Mouse (Mus musculus) intestine, embryonic 15.5 days (tissue): Measurements from ENCODE around the gene Nprl2. TPM values are rescaled to one million over a fixed set of nuclear protein-coding genes. Genes with fewer than 3 reads are reported as not detected.

Experiments
- ATAC-seq: fragments of 200-750 bp; cut with Nextera tagmentation; 2 replicates; pipeline ENCODE4 v1.8.0; 2017; ENCODE audit warnings: moderate TSS enrichment, moderate library complexity
- H3K27ac ChIP-seq: fragments of 300-500 bp; sonication (generic); 2 replicates; pipeline ENCODE4 v1.5.1; 2015; ENCODE audit warnings: mild to moderate bottlenecking, inconsistent platforms
- H3K27me3 ChIP-seq: fragments of 300-500 bp; sonication (generic); replicated peaks from 2 replicates; pipeline ENCODE4 v1.6.1; 2015; ENCODE audit warnings: inconsistent platforms
- H3K36me3 ChIP-seq: fragments of 300-500 bp; sonication (generic); 2 replicates; pipeline ENCODE4 v1.6.1; 2015; ENCODE audit warnings: inconsistent platforms
- H3K4me1 ChIP-seq: fragments of 300-500 bp; sonication (generic); replicated peaks from 2 replicates; pipeline ENCODE4 v1.6.1; 2015; ENCODE audit warnings: inconsistent platforms
- H3K4me2 ChIP-seq: fragments of 300-500 bp; sonication (generic); replicated peaks from 2 replicates; pipeline ENCODE4 v1.6.1; 2015; ENCODE audit warnings: mild to moderate bottlenecking, inconsistent platforms
- H3K4me3 ChIP-seq: fragments of 300-500 bp; sonication (generic); replicated peaks from 2 replicates; pipeline ENCODE4 v1.5.1; 2015; ENCODE audit warnings: inconsistent platforms
- H3K9ac ChIP-seq: fragments of 300-500 bp; sonication (generic); 2 replicates; pipeline ENCODE4 v1.6.1; 2015; ENCODE audit warnings: inconsistent platforms
- H3K9me3 ChIP-seq: fragments of 300-500 bp; sonication (generic); 2 replicates; pipeline ENCODE4 v1.6.1; 2016; ENCODE audit warnings: inconsistent platforms
- WGBS: fragments of 180-500 bp; shearing (Covaris S2); methylation state at CpG from one replicate; pipeline ENCODE4 v1.1.7; 2015; 5-methylcytosine and 5-hydroxymethylcytosine counted together
- polyA plus RNA-seq: library from polyadenylated mRNA; unstranded; fragments of >200 nt; fragmentation: Nextera tagmentation; extraction: Ambion mirVana; gene quantifications from 2 replicates; pipeline ENCODE4 v1.2.1, GENCODE M21; 2015

The Nprl2 gene
- polyA plus RNA-seq, 1 experiment from 2014 or later, result 33.9 TPM

DNA sequence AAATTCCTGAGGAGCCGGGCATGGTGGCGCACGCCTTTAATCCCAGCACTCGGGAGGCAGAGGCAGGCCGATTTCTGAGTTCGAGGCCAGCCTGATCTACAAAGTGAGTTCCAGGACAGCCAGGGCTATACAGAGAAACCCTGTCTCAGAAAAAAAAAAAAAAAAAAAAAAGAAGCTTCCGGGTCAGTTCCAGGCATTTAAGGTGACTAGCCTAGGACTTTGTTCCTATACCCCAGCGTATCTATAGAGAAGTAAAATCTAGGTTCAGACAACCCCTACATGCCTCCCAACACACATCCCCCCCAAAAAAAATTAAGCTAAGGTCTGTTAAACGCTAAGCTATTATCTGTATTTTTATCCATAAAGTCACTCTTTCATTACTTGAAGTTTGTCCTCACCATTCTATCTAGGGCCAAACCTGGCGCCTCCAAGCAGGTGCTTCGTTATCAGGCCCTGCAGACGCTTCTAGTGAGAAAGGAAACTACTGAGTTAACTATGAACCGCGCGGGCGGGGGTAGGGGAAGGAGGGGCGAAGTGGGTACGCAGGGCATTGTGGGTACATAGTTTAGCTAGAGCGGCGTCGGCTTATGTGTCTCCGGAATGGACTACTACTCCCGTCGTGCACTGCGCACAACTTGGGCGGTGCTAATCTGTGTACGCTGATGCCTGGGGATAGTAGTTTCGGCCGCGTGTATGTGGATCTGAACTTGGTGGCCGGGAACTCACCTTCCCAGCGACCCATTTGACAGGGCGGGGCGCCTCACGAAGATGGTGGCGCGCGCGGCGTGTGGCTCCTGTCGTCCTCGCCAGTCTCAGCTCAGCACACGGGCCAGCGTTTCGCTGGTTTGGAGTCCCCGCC lies 45.2 kb downstream of the Nprl2 start, which contains the start of gene Ifrd2:
Ifrd2 (plus strand) TSS at position 669 of the 859 bp plus-strand sequence.
- H3K4me3 ChIP-seq, result peak within 1 kb of the TSS; percentile 74
- H3K27ac ChIP-seq, result peak within 1 kb of the TSS; percentile 79
- WGBS, result 12% methylated on average over 46 of the region's 46 CpGs
- ATAC-seq, result peak; percentile 97
- H3K27me3 ChIP-seq, result no peaks in the 10 kb centered on the region
- no peaks in the 10 kb centered on the region for H3K9me3 ChIP-seq
- peaks cover 31% of the 10 kb centered on the region for H3K4me1 ChIP-seq
- H3K9ac ChIP-seq, result peak within 1 kb of the TSS; percentile 63
- H3K4me2 ChIP-seq, result peak within 1 kb of the TSS; percentile 73
- H3K36me3 ChIP-seq, result peaks cover 32% of the 10 kb centered on the region

DNA sequence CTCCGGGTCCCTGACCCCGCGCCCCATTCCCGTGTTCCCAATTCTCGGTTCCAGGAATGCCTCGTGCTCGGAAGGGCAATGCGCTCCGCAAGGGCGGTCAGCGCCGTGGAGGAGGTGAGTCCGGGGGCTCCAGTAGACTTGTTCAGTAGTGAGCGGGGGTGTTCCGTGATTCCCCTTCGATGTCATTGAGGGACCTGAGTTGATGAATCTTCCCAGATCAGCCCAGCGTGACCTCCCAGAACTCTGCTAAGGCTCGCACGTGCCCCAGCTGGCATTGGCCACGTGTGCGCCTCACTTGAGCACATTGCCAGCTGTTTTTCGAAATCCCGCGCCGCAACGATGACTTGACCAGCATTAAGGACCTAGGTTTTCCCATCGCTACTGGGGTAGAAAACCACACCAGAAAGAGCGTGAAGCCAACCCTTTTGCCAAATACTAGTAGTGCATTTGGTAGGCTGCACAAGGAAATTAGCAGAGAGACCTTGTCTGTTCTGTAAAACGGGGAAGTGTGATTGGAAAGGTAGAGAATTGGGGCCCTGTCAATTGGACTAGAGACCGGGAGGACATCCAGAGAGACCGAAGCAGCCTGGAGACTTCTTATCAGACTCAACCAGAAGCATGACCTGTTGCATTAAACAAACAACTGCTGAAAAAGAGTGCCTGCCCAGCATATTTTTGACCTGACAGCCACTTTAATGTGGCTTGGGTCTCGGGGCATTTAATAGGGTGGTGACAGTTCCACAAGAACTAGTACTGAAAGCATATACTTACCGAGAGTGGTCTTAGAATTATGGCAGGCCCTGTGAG lies 46.0 kb downstream of the Nprl2 start:
- H3K36me3 ChIP-seq, result peaks cover 37% of the 10 kb centered on the region
- peak overlapping the region; percentile 63 for H3K9ac ChIP-seq
- H3K9me3 ChIP-seq, result no peaks in the 10 kb centered on the region
- peaks cover 28% of the 10 kb centered on the region for H3K4me1 ChIP-seq
- H3K27ac ChIP-seq, result peak overlapping the region; percentile 49; the same call in 1 of the 2 replicates
- no peak for ATAC-seq
- no peaks in the 10 kb centered on the region for H3K27me3 ChIP-seq
- H3K4me2 ChIP-seq, result peak overlapping the region; percentile 73
- peak overlapping the region; percentile 74 for H3K4me3 ChIP-seq
- WGBS, result 2% methylated on average over 33 of the region's 33 CpGs

DNA sequence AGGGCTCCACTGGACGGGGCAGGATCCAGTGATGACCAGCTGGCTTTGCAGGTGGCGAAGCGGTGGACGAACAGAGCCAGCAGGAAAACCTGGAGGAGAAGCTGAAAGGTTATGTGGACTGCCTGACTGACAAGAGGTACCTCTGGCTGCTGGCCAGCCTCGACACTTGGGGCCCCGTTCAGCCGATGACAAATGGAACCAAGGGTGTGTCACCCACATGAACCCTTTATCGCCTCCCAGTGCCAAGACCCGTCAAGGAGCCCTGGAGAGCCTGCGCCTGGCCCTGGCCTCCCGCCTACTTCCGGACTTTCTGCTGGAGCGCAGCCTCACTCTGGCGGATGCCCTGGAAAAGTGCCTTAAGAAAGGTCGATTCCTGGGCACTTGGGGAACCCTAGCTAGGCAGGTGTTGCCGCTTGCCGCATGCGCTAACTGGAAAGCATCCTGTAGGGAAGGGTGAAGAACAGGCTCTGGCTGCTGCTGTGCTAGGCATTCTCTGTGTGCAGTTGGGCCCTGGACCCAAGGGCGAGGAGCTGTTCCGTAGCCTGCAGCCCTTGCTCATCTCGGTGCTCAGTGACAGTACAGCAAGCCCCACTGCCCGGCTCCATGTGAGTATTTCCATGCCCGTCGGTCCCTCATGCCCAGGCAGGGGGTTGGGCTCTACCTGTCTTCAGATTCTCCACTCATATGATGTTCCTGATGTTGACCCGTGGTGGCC lies 48.2 kb downstream of the Nprl2 start:
- Histone ChIP-seq H3K4me1 (peaks cover 28% of the 10 kb centered on the region), H3K4me3 (peak overlapping the region; percentile 2; the same call in 1 of the 2 replicates), H3K36me3 (peaks cover 41% of the 10 kb centered on the region), H3K27ac (peak overlapping the region; percentile 72), H3K27me3 (no peaks in the 10 kb centered on the region), H3K9me3 (no peaks in the 10 kb centered on the region), H3K9ac (peak overlapping the region; percentile 17; the same call in 1 of the 2 replicates), H3K4me2 (peak overlapping the region; percentile 73)
- peak; percentile 6; the same call in 1 of the 2 replicates for ATAC-seq
- WGBS, result 78% methylated on average over 25 of the region's 25 CpGs

DNA sequence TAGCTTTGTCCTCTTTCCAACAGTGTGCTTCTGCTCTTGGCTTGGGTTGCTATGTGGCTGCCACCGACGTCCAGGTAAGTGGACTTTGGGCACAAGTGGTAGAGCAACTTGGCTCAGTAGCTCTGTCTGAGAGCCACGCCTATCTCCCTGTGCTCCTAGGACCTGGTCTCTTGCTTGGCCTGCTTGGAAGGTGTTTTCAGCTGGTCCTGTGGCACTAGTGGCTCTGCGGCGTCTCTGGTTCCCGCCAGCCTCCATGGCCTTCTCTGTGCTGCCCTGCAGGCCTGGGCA lies 48.7 kb downstream of the Nprl2 start:
- ATAC-seq, result no peak
- Histone ChIP-seq H3K4me1 (peaks cover 28% of the 10 kb centered on the region), H3K27ac (peak overlapping the region; percentile 72), H3K9me3 (no peaks in the 10 kb centered on the region), H3K4me3 (peak overlapping the region; percentile 2; the same call in 1 of the 2 replicates), H3K27me3 (no peaks in the 10 kb centered on the region), H3K4me2 (peak overlapping the region; percentile 73), H3K9ac (no peak overlapping the region), H3K36me3 (peaks cover 41% of the 10 kb centered on the region)
- 83% methylated on average over 6 of the region's 6 CpGs for WGBS

DNA sequence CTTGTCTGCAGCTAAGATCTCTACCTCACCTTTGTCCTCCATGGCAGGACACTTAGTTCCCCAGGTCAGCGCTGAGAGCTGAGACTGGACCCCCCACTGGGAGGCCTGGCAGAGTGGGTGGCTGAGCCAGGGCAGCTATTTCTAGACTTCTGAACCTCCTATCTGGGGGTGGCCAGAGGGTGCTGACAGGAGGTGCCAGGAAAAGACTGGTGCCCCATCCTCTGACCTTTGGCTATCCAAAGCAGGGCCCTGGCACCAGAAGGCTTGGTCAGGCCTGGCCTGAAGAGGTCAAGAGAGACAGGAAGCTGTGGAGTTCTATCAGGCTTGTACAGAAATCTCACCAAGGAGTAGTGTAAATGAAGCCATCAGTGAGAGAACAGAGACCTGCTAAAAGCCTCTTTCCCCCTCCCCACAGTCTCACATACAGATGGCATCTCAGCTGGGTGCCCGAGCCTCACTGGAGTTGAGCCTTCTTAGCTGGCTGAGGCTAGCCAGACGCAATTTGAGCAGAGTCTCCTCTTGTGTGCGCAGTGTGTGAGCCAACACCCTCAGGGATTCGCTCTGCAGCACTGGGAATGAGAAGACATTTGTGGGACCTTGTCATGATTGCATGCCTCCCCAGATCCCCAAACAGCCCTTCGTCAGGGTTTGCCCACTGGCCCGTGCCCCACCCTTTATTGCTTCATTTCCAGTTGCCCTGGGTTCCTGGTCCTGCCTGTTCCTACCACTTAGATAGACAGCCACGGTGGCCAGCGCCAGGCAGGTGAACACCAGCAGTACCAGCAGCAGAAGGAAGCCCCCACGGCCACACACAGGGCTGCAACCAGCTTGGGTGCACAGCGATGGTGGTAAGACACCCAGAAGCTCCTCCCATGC lies 51.3 kb downstream of the Nprl2 start:
- H3K36me3 ChIP-seq, result peaks cover 44% of the 10 kb centered on the region
- WGBS, result 80% methylated on average over 11 of the region's 11 CpGs
- peaks cover 22% of the 10 kb centered on the region for H3K4me1 ChIP-seq
- no peak overlapping the region for H3K4me3 ChIP-seq
- no peaks in the 10 kb centered on the region for H3K9me3 ChIP-seq
- no peaks in the 10 kb centered on the region for H3K27me3 ChIP-seq
- no peak overlapping the region for H3K4me2 ChIP-seq
- no peak overlapping the region for H3K27ac ChIP-seq
- ATAC-seq, result no peak
- no peak overlapping the region for H3K9ac ChIP-seq

DNA sequence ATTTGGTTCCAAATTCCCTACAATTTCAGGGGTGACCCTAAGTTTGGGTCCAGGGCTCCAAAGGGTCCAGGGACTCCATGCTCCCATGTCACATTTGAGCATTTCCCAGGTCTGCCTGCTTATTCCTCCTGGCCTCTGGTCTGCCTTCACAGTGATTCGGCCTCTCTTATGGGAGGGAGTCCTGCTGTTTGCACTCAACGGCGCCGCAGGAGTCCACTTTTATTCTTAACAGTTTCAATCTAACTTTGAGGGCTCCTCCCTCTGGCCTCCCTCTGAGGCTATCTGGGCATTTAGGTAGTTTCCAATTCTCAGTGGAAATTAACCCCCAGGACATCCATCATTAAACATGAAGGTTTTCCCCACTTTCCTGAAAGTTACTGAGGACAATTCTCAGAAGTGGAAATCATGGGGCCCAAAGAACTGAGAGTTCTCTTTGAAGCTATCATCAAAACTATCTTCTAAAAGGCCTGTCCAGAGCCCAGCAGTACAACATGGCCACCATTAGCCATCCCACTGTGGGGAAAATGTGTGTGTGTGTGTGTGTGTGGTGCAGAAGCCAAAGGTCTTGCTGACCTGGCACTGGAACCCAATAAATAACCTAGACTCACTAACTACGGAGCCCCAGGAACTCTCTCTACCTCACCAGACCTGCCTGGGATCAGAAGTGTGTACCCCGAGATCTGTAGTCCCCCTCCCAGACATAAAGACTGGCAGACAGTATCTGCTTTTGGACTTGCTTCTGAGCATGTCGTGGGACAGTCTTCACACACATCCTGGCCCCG lies 52.4 kb downstream of the Nprl2 start:
- H3K27me3 ChIP-seq, result no peaks in the 10 kb centered on the region
- H3K4me2 ChIP-seq, result no peak overlapping the region
- H3K36me3 ChIP-seq, result peaks cover 44% of the 10 kb centered on the region
- H3K27ac ChIP-seq, result no peak overlapping the region
- H3K9ac ChIP-seq, result no peak overlapping the region
- 78% methylated on average over 8 of the region's 8 CpGs for WGBS
- ATAC-seq, result no peak
- H3K9me3 ChIP-seq, result no peaks in the 10 kb centered on the region
- peaks cover 19% of the 10 kb centered on the region for H3K4me1 ChIP-seq
- no peak overlapping the region for H3K4me3 ChIP-seq

Other genes starting within 250 kb of the Nprl2 start
- gene Cish, start 246.2 kb upstream of the Nprl2 start, polyA plus RNA-seq, result 16.2 and 16.8 TPM in 2 replicates
- gene Hemk1, start 203.9 kb upstream of the Nprl2 start, polyA plus RNA-seq, result 9.0 and 11.1 TPM in 2 replicates
- gene 6430571L13Rik, start 201.6 kb upstream of the Nprl2 start, polyA plus RNA-seq, result 0.28 and 0.40 TPM in 2 replicates
- gene Cacna2d2, start 142.6 kb upstream of the Nprl2 start, polyA plus RNA-seq, result 0.29 and 0.34 TPM in 2 replicates
- 42.2 and 43.0 TPM in 2 replicates for gene Tmem115, start 8.3 kb upstream of the Nprl2 start, polyA plus RNA-seq
- 31.2 and 35.8 TPM in 2 replicates for gene Cyb561d2, start within 50 bp of the Nprl2 start, polyA plus RNA-seq
- gene Zmynd10, start 5.1 kb downstream of the Nprl2 start, polyA plus RNA-seq, result 0.67 and 0.68 TPM in 2 replicates
- 51.7 and 52.7 TPM in 2 replicates for gene Rassf1, start 9.3 kb downstream of the Nprl2 start, polyA plus RNA-seq
- 44.2 and 45.0 TPM in 2 replicates for gene Tusc2, start 21.0 kb downstream of the Nprl2 start, polyA plus RNA-seq
- gene Hyal2, start 25.7 kb downstream of the Nprl2 start, polyA plus RNA-seq, result 81.0 and 87.9 TPM in 2 replicates
- 5.9 and 7.4 TPM in 2 replicates for gene Hyal1, start 34.7 kb downstream of the Nprl2 start, polyA plus RNA-seq
- gene Naa80, start 36.7 kb downstream of the Nprl2 start, polyA plus RNA-seq, result 15.1 and 19.1 TPM in 2 replicates
- 0.74 and 0.97 TPM in 2 replicates for gene Hyal3, start 38.6 kb downstream of the Nprl2 start, polyA plus RNA-seq
- 66.4 and 81.9 TPM in 2 replicates for gene Ifrd2, start 45.4 kb downstream of the Nprl2 start, polyA plus RNA-seq
- gene Sema3b, start 67.0 kb downstream of the Nprl2 start, polyA plus RNA-seq, result 34.7 and 37.5 TPM in 2 replicates
- 334 and 335 TPM in 2 replicates for gene Gnai2, start 93.1 kb downstream of the Nprl2 start, polyA plus RNA-seq
- gene Slc38a3, start 127.3 kb downstream of the Nprl2 start, polyA plus RNA-seq, result 8.4 and 16.0 TPM in 2 replicates
- gene Gnat1, start 137.5 kb downstream of the Nprl2 start, polyA plus RNA-seq, result 0.82 and 1.9 TPM in 2 replicates
- 8.9 and 11.2 TPM in 2 replicates for gene Sema3f, start 168.2 kb downstream of the Nprl2 start, polyA plus RNA-seq
- 153 and 154 TPM in 2 replicates for gene Rbm5, start 228.8 kb downstream of the Nprl2 start, polyA plus RNA-seq